Mouse (Mus musculus) megakaryocyte, embryonic 14.5 days (primary cell): ENCODE data around the gene Fam187b.

Experiments
- FLI1 ChIP-seq: IDR thresholded peaks from 2 replicates; pipeline ENCODE4 v1.6.1; 2012; ENCODE audit warnings: low read length, inconsistent platforms, mixed read lengths
- GATA1 ChIP-seq: IDR thresholded peaks from 3 replicates; pipeline ENCODE4 v1.6.1; 2012; ENCODE audit warnings: mixed read lengths, low read length, inconsistent platforms, borderline replicate concordance

- TF ChIP-seq FLI1 (no peak), GATA1 (no peak)
These were observed 15.1 kb downstream of the Fam187b start for GRCm38 (mm10) chr7:30988519-30989162.
